Mouse (Mus musculus) kidney, embryonic 14.5 days (tissue): ENCODE results near the gene Arhgef10l. TPM values are rescaled to one million over a fixed set of nuclear protein-coding genes. Genes with fewer than 3 reads are reported as not detected.

Experiments used
- microRNA-seq: library from miRNA; unstranded; fragments of <30 nt; microRNA quantifications from one replicate; pipeline ENCODE4, GENCODE M21; 2016
- polyA plus RNA-seq: library from polyadenylated mRNA; unstranded; fragments of >200 nt; fragmentation: Nextera tagmentation; extraction: Ambion mirVana; gene quantifications from 2 replicates; pipeline ENCODE4 v1.2.1, GENCODE M21; 2014

Arhgef10l gene
- polyA plus RNA-seq, 1 experiment from 2014 or later = 18.2 TPM

Small RNAs within 50 kb of the gene (microRNA-seq; reads per million reads assigned to microRNA genes)
- not detected for gene Gm23045

Other genes starting within 250 kb of the Arhgef10l start
- 35.3 and 45.2 TPM in 2 replicates for gene Rcc2, start 34.5 kb upstream of the Arhgef10l start, polyA plus RNA-seq
- gene Padi6, start 76.6 kb upstream of the Arhgef10l start, polyA plus RNA-seq = not detected in 2 replicates
- gene Padi4, start 108.2 kb upstream of the Arhgef10l start, polyA plus RNA-seq = 1.1 and 1.3 TPM in 2 replicates
- 0.08 and 0.21 TPM in 2 replicates for gene Padi3, start 144.6 kb upstream of the Arhgef10l start, polyA plus RNA-seq
- gene Padi1, start 179.8 kb upstream of the Arhgef10l start, polyA plus RNA-seq = 0.09 and 0.39 TPM in 2 replicates
- 13.9 and 22.6 TPM in 2 replicates for gene Padi2, start 240.3 kb upstream of the Arhgef10l start, polyA plus RNA-seq